Mouse (Mus musculus) thymus, adult 2 months (tissue): ENCODE data around the gene St3gal5.

ENCODE experiments used
- CTCF ChIP-seq: fragments of 200-500 bp; IDR thresholded peaks from 2 replicates; pipeline ENCODE4 v1.5.1; 2012; ENCODE audit warnings: mild to moderate bottlenecking, control low read depth, low read length, moderate library complexity, borderline replicate concordance; ENCODE audit not compliant: control insufficient read depth, poor library complexity, insufficient read depth; ENCODE audit errors: extremely low read depth
- POLR2A ChIP-seq: fragments of 200-500 bp; IDR thresholded peaks from 2 replicates; pipeline ENCODE4 v1.6.1; 2012; ENCODE audit warnings: mild to moderate bottlenecking, low read length, control low read depth, moderate library complexity; ENCODE audit not compliant: control insufficient read depth, poor library complexity, insufficient read depth; ENCODE audit errors: extremely low read depth

- no peak for TF ChIP-seq POLR2A
- TF ChIP-seq CTCF, result no peak
These were observed 47.0 kb downstream of the St3gal5 start for GRCm38 (mm10) chr6:72144353-72144752.
